19 mouse cellular contexts compared by ENCODE assay signal in the genomic region with DNA sequence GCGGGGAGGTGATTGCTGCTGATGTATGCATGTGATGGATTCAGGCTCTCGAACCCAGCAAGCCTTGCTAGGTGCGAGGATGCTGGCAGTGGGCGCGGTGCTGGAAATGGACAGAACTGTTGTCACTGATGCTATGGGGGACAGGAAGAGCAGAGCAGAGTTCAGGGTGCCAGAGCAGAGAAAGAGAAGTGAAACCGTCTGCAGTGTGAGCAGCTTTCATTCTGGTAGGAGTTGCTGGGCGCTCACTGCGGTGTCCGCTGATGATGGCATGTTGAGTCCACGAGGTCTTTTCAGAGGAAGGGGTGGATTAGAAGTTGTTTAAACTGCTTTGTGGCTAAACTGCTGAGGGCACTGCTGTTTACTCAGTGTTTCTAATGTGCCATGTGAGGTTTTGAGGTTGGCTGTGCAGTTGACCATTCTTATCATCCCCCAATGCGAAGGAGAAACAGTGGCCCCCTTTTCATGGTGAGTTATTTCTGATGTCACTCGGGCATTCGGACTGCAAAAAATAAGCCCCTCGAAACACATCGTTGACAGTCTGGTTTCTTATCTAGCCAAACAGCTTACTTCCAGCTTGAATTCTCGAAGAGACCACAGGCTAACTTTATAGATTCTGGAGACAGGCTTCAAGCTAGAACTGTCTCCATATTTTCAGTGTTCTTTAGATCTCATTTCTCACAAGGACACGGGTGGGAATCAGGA. TPM values are rescaled to one million over a fixed set of nuclear protein-coding genes. Genes with fewer than 3 reads are reported as not detected.
DNase-seq lines count a peak whose midpoint lies in the region; ATAC-seq and TF ChIP-seq lines count a peak whose summit lies in the region.
"Had no signal": no experiment of that assay in that cellular context is flagged by ENCODE, and none has a peak within 500 bp of the region (broad histone marks: within the 10 kb centered on the region; RNA-seq: fewer than 3 reads in every experiment).

No protein-coding gene starts in this region.

- no peaks in the 10 kb centered on the region for H3K9me3 ChIP-seq in heart, embryonic 15.5 days (replicated peaks)
- no peaks in the 10 kb centered on the region for H3K9me3 ChIP-seq in liver, postnatal 0 days (ENCODE audit: low read length)
- no peaks in the 10 kb centered on the region for H3K9me3 ChIP-seq in kidney, embryonic 16.5 days (ENCODE audit: low read length)
- H3K9me3 ChIP-seq in stomach, postnatal 0 days (ENCODE audit: control insufficient read depth, low read length), result no peaks in the 10 kb centered on the region
- H3K9me3 ChIP-seq: hindbrain, embryonic 10.5 days; limb, embryonic 13.5 days; neural tube, embryonic 15.5 days had no signal

- DNase-seq in heart, postnatal 10 days, result no peak
- DNase-seq in MEL-GATA-1-ER (ENCODE audit: extremely low read depth, low read depth), result peak; percentile 83
- DNase-seq in liver, postnatal 0 days, result peak; percentile 28
- peak; percentile 29 to 44 for DNase-seq in spleen, adult 18-20 months
- DNase-seq in left cerebral cortex, adult 18-20 months (ENCODE audit: low spot score in 2 of 2), result no peak
- no peak for DNase-seq in stomach, postnatal 0 days (ENCODE audit: low spot score)
- DNase-seq: cerebellum, adult 11 months; gastrocnemius, postnatal 25 days; kidney, postnatal 25 days; lung, postnatal 4 days; thymus, postnatal 25 days had no signal

- intact Hi-C loops in heart, postnatal 10 days (cut with DNase I), result loop anchor here (5.0 kb wide), 1 partner anchor 213 kb away; no protein-coding TSS in a partner anchor

- peak; percentile 38; the same call in 1 of the 2 replicates for TF ChIP-seq EP300 in liver, postnatal 0 days (IDR thresholded peaks at IDR 0.05; ENCODE audit: low read depth)
- TF ChIP-seq EP300 in stomach, postnatal 0 days (optimal IDR thresholded peaks at IDR 0.05), result no peak

- no peak overlapping the region for H3K4me3 ChIP-seq in heart, embryonic 15.5 days
- H3K4me3 ChIP-seq in liver, postnatal 0 days (ENCODE audit: low read depth, low read length), result no peak overlapping the region
- H3K4me3 ChIP-seq in kidney, embryonic 16.5 days (ENCODE audit: low read length), result no peak overlapping the region
- H3K4me3 ChIP-seq in stomach, postnatal 0 days (ENCODE audit: low read depth, low read length), result no peak overlapping the region
- H3K4me3 ChIP-seq: hindbrain, embryonic 10.5 days; left cerebral cortex, adult 2 months; limb, embryonic 13.5 days; neural tube, embryonic 15.5 days had no signal

- peaks cover 14% of the 10 kb centered on the region for H3K4me1 ChIP-seq in heart, embryonic 15.5 days (replicated peaks)
- peaks cover 6% of the 10 kb centered on the region for H3K4me1 ChIP-seq in liver, postnatal 0 days (ENCODE audit: insufficient read depth)
- H3K4me1 ChIP-seq in kidney, embryonic 16.5 days (ENCODE audit: insufficient read depth, low read length), result 0 out of 2 replicates have a peak, but pooled peaks cover 3% of the 10 kb centered on the region
- no peaks in the 10 kb centered on the region for H3K4me1 ChIP-seq in stomach, postnatal 0 days (replicated peaks; ENCODE audit: control insufficient read depth, insufficient read depth)

- ATAC-seq in heart, embryonic 15.5 days (replicated peaks; ENCODE audit: insufficient number of reproducible peaks, insufficient read depth, low FRiP score, low read depth), result no peak
- 0 out of 2 replicates have a peak, but pooled peaks have one; percentile 15 for ATAC-seq in liver, postnatal 0 days
- ATAC-seq in kidney, embryonic 16.5 days (ENCODE audit: low FRiP score, low TSS enrichment), result no peak
- ATAC-seq in stomach, postnatal 0 days (ENCODE audit: low FRiP score, low TSS enrichment), result no peak
- ATAC-seq: intestine, embryonic 16.5 days had no signal

- no peak for TF ChIP-seq CTCF in liver, postnatal 0 days (IDR thresholded peaks at IDR 0.05; ENCODE audit: low read depth)
- no peak for TF ChIP-seq CTCF in stomach, postnatal 0 days (IDR thresholded peaks at IDR 0.05; ENCODE audit: low read depth)

- H3K36me3 ChIP-seq in heart, embryonic 15.5 days, result no peaks in the 10 kb centered on the region
- H3K36me3 ChIP-seq in liver, postnatal 0 days (replicated peaks; ENCODE audit: insufficient read depth, low read length), result no peaks in the 10 kb centered on the region
- H3K36me3 ChIP-seq in kidney, embryonic 16.5 days (ENCODE audit: insufficient read depth, low read length), result no peaks in the 10 kb centered on the region
- H3K36me3 ChIP-seq in stomach, postnatal 0 days (ENCODE audit: control insufficient read depth, insufficient read depth, low read length), result no peaks in the 10 kb centered on the region
- H3K36me3 ChIP-seq: hindbrain, embryonic 10.5 days; limb, embryonic 13.5 days; neural tube, embryonic 15.5 days had no signal

- H3K27ac ChIP-seq in heart, embryonic 15.5 days, result no peak overlapping the region
- no peak overlapping the region; the same call in 1 of the 2 replicates for H3K27ac ChIP-seq in liver, postnatal 0 days (ENCODE audit: low read depth)
- no peak overlapping the region for H3K27ac ChIP-seq in kidney, embryonic 16.5 days (ENCODE audit: low read length)
- no peak overlapping the region for H3K27ac ChIP-seq in stomach, postnatal 0 days (replicated peaks)
- H3K27ac ChIP-seq: hindbrain, embryonic 10.5 days; left cerebral cortex, adult 2 months; limb, embryonic 13.5 days; neural tube, embryonic 15.5 days had no signal

- WGBS in heart, embryonic 15.5 days, result 54% methylated on average over 17 of the region's 17 CpGs
- WGBS in liver, postnatal 0 days (ENCODE audit: insufficient replicate concordance), result 28% methylated on average over 17 of the region's 17 CpGs
- WGBS in kidney, embryonic 16.5 days, result 83% methylated on average over 17 of the region's 17 CpGs
- 67% methylated on average over 17 of the region's 17 CpGs for WGBS in stomach, postnatal 0 days

- 0 out of 2 replicates have a peak overlapping the region, but pooled peaks have one; percentile 5 for H3K4me2 ChIP-seq in heart, embryonic 15.5 days
- H3K4me2 ChIP-seq in liver, postnatal 0 days (ENCODE audit: low read depth, low read length), result peak overlapping the region; percentile 47
- no peak overlapping the region for H3K4me2 ChIP-seq in kidney, embryonic 16.5 days (replicated peaks; ENCODE audit: low read depth, low read length)
- no peak overlapping the region for H3K4me2 ChIP-seq in stomach, postnatal 0 days (replicated peaks; ENCODE audit: low read depth)
- H3K4me2 ChIP-seq: limb, embryonic 13.5 days; neural tube, embryonic 15.5 days had no signal

- H3K9ac ChIP-seq in heart, embryonic 15.5 days, result no peak overlapping the region
- H3K9ac ChIP-seq in liver, postnatal 0 days (replicated peaks), result no peak overlapping the region
- no peak overlapping the region for H3K9ac ChIP-seq in kidney, embryonic 16.5 days (replicated peaks; ENCODE audit: low read length)
- H3K9ac ChIP-seq in stomach, postnatal 0 days (ENCODE audit: low read length), result no peak overlapping the region
- H3K9ac ChIP-seq: limb, embryonic 13.5 days; neural tube, embryonic 15.5 days had no signal

- no peaks in the 10 kb centered on the region for H3K27me3 ChIP-seq in heart, embryonic 15.5 days
- no peaks in the 10 kb centered on the region for H3K27me3 ChIP-seq in liver, postnatal 0 days (ENCODE audit: insufficient read depth, low read length)
- H3K27me3 ChIP-seq in kidney, embryonic 16.5 days (ENCODE audit: insufficient read depth, low read length), result no peaks in the 10 kb centered on the region
- H3K27me3 ChIP-seq in stomach, postnatal 0 days (ENCODE audit: control insufficient read depth, insufficient read depth, low read length), result no peaks in the 10 kb centered on the region
- H3K27me3 ChIP-seq: limb, embryonic 13.5 days; neural tube, embryonic 15.5 days had no signal

RNA-seq across cellular contexts. Expression of gene Gpr171, which starts 46.6 kb away (rescaled TPM):
- polyA plus RNA-seq in heart, embryonic 15.5 days (2015; fragmentation: Nextera tagmentation; extraction: Ambion mirVana), result 1.3 and 1.9 TPM in 2 replicates
- total RNA-seq in heart, postnatal 10 days (2021), result not detected
- polyA plus RNA-seq in liver, postnatal 0 days (2015; fragmentation: Nextera tagmentation; extraction: Ambion mirVana), result 2.0 and 2.1 TPM in 2 replicates
- polyA plus RNA-seq in kidney, embryonic 16.5 days (2015; fragmentation: Nextera tagmentation; extraction: Ambion mirVana), result 0.67 and 0.80 TPM in 2 replicates
- total RNA-seq in left cerebral cortex, adult 18-20 months (2021), result not detected
- polyA plus RNA-seq in stomach, postnatal 0 days (2015; fragmentation: Nextera tagmentation; extraction: Ambion mirVana), result 0.19 and 0.33 TPM in 2 replicates
- total RNA-seq: gastrocnemius, postnatal 25 days; left cerebral cortex, adult 2 months; midbrain, postnatal 0 days had no signal

RNA-seq across cellular contexts. Expression of gene Med12l, which starts 49.4 kb away (rescaled TPM):
- 2.6 and 2.8 TPM in 2 replicates for polyA plus RNA-seq in heart, embryonic 15.5 days (2015; fragmentation: Nextera tagmentation; extraction: Ambion mirVana)
- 10 to 100 TPM in 1 of 2 experiments, 1 to 10 TPM in 1; 9.4 to 10.1 TPM for total RNA-seq in heart, postnatal 10 days (2021)
- 0.52 and 0.67 TPM in 2 replicates for polyA plus RNA-seq in liver, postnatal 0 days (2015; fragmentation: Nextera tagmentation; extraction: Ambion mirVana)
- polyA plus RNA-seq in kidney, embryonic 16.5 days (2015; fragmentation: Nextera tagmentation; extraction: Ambion mirVana), result 2.1 and 2.3 TPM in 2 replicates
- 10 to 100 TPM; 49.0 to 51.5 TPM for total RNA-seq in left cerebral cortex, adult 18-20 months (2021)
- 0.25 and 0.39 TPM in 2 replicates for polyA plus RNA-seq in stomach, postnatal 0 days (2015; fragmentation: Nextera tagmentation; extraction: Ambion mirVana)

Comparison
In these comparisons a context has a peak if more than half of its experiments do, and no peak if none do; other contexts are left out.
1. H3K4me2 ChIP-seq: peak in heart, embryonic 15.5 days (single experiment) and liver, postnatal 0 days (single experiment); none in kidney, embryonic 16.5 days (single experiment) and stomach, postnatal 0 days (single experiment).
2. DNase-seq: peak in MEL-GATA-1-ER (single experiment), liver, postnatal 0 days (single experiment) and spleen, adult 18-20 months (2 of 2); none in heart, postnatal 10 days (0 of 2), left cerebral cortex, adult 18-20 months (0 of 2) and stomach, postnatal 0 days (single experiment).